Mouse (Mus musculus) CD4-positive helper T cell, adult 2 months (primary cell): ENCODE measurements around the gene Hoxd1.

Experiments used
- DNase-seq: peaks from one replicate; pipeline ENCODE4 v3.0.0-alpha.2; 2012; ENCODE audit warnings: low read depth, missing footprints, low spot score

Hoxd1 gene

GRCm38 (mm10) chr2:74762522-74763244 lies at the start of gene Hoxd1:
Gene Hoxd1 (plus strand): TSS chr2:74762980.
- DNase-seq: no peak

GRCm38 (mm10) chr2:74713239-74714150 lies 49.3 kb upstream of the Hoxd1 start:
- DNase-seq: no peak

- no peak for DNase-seq
Measured at GRCm38 (mm10) chr2:74714156-74714789, 48.5 kb upstream of the Hoxd1 start.

- no peak for DNase-seq
Measured at GRCm38 (mm10) chr2:74714881-74715280, 47.9 kb upstream of the Hoxd1 start.

GRCm38 (mm10) chr2:74715504-74716241 lies 47.1 kb upstream of the Hoxd1 start:
- peak; percentile 71 for DNase-seq

GRCm38 (mm10) chr2:74720384-74720783 lies 42.4 kb upstream of the Hoxd1 start:
- DNase-seq: no peak

GRCm38 (mm10) chr2:74720955-74721491 lies 41.8 kb upstream of the Hoxd1 start:
- no peak for DNase-seq

GRCm38 (mm10) chr2:74721882-74722281 lies 40.9 kb upstream of the Hoxd1 start:
- DNase-seq: no peak

- DNase-seq: no peak
Measured at GRCm38 (mm10) chr2:74722949-74723348, 39.8 kb upstream of the Hoxd1 start.

GRCm38 (mm10) chr2:74724244-74725015 lies 38.4 kb upstream of the Hoxd1 start:
- no peak for DNase-seq

GRCm38 (mm10) chr2:74725171-74725570 lies 37.6 kb upstream of the Hoxd1 start:
- no peak for DNase-seq

- DNase-seq: no peak
Measured at GRCm38 (mm10) chr2:74726551-74726950, 36.2 kb upstream of the Hoxd1 start, which contains the start of gene Gm28230. Gene Gm28230 (plus strand): TSS chr2:74726728.

GRCm38 (mm10) chr2:74726973-74727639 lies 35.7 kb upstream of the Hoxd1 start:
- no peak for DNase-seq

GRCm38 (mm10) chr2:74727640-74728302 lies 35.0 kb upstream of the Hoxd1 start:
- DNase-seq: no peak

- DNase-seq: no peak
Measured at GRCm38 (mm10) chr2:74728303-74728680, 34.5 kb upstream of the Hoxd1 start.

GRCm38 (mm10) chr2:74730331-74730730 lies 32.4 kb upstream of the Hoxd1 start:
- no peak for DNase-seq

GRCm38 (mm10) chr2:74731055-74731454 lies 31.7 kb upstream of the Hoxd1 start:
- DNase-seq: no peak

GRCm38 (mm10) chr2:74731799-74732512 lies 30.8 kb upstream of the Hoxd1 start:
- no peak for DNase-seq
